Mouse (Mus musculus): ENCODE measurements around the gene Sgk1.

GRCm38 (mm10) chr10:21849251-21849650 lies 32.7 kb upstream of the Sgk1 start:
- TF ChIP-seq POLR2A (IDR thresholded peaks at IDR 0.05; ENCODE audit: borderline replicate concordance, extremely low read depth, low read depth, low read length) = no peak
- no peak for TF ChIP-seq CTCF (IDR thresholded peaks at IDR 0.05; ENCODE audit: insufficient read depth, low read length)

Measured in lung, adult 2 months (tissue).